Comparison of ENCODE assay signal across 13 mouse cellular contexts in the genomic region with DNA sequence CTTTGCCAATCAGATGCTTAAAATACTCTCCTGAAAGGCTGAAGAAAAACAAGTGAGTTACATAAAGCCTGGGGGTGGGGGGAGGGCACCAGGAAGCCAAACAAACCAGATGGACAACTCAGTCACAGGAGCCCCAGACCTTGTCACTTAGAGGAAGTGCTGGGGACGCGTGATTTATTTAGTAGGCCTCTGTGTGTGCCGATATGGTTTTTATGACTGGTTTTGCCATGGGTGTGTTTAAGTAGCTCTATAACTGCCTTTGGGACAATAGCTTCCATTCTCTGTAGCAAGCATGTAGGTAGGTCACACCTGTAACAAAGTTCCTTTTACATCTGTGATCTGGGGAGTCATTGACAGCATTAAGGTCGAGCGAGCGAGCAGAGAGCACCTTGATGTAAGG.
DNase-seq lines count a peak whose midpoint lies in the region; ATAC-seq and TF ChIP-seq lines count a peak whose summit lies in the region.
"Had no signal": no experiment of that assay in that cellular context is flagged by ENCODE, and none has a peak within 500 bp of the region (broad histone marks: within the 10 kb centered on the region; RNA-seq: fewer than 3 reads in every experiment).

No protein-coding gene starts in this region.

- H3K27me3 ChIP-seq in lung, embryonic 15.5 days = no peaks in the 10 kb centered on the region
- no peaks in the 10 kb centered on the region for H3K27me3 ChIP-seq in intestine, embryonic 15.5 days (replicated peaks)
- H3K27me3 ChIP-seq in small intestine, adult 2 months (ENCODE audit: control insufficient read depth, insufficient read depth, low read length) = no peaks in the 10 kb centered on the region
- H3K27me3 ChIP-seq: limb, embryonic 12.5 days; midbrain, embryonic 12.5 days; neural tube, embryonic 13.5 days had no signal

- H3K4me2 ChIP-seq in lung, embryonic 15.5 days = no peak overlapping the region
- no peak overlapping the region for H3K4me2 ChIP-seq in intestine, embryonic 15.5 days (replicated peaks)
- H3K4me2 ChIP-seq: limb, embryonic 12.5 days; midbrain, embryonic 12.5 days; neural tube, embryonic 13.5 days had no signal

- 56% methylated on average over 6 of the region's 6 CpGs for whole genome bisulfite sequencing in lung, embryonic 15.5 days
- WGBS in intestine, embryonic 15.5 days = 56% methylated on average over 6 of the region's 6 CpGs
- WGBS in small intestine, adult 2 months = 30% methylated on average over 6 of the region's 6 CpGs

- no peak for TF ChIP-seq POLR2A in bone marrow macrophage, adult 2 months (IDR thresholded peaks at IDR 0.05; ENCODE audit: borderline replicate concordance, low read depth, low read length)
- no peak for TF ChIP-seq POLR2A in small intestine, adult 2 months (IDR thresholded peaks at IDR 0.05; ENCODE audit: low read depth, low read length)

- peaks cover 32% of the 10 kb centered on the region for H3K4me1 ChIP-seq in lung, embryonic 15.5 days
- H3K4me1 ChIP-seq in bone marrow macrophage, adult 2 months (ENCODE audit: control insufficient read depth, insufficient read depth, low read length) = peaks cover 72% of the 10 kb centered on the region
- 0 out of 2 replicates have a peak, but pooled peaks cover 11% of the 10 kb centered on the region for H3K4me1 ChIP-seq in intestine, embryonic 15.5 days (replicated peaks)
- peaks cover 51% of the 10 kb centered on the region for H3K4me1 ChIP-seq in small intestine, adult 2 months (ENCODE audit: control insufficient read depth, insufficient read depth, insufficient read length, low read length)
- H3K4me1 ChIP-seq: midbrain, embryonic 12.5 days had no signal

- H3K9me3 ChIP-seq in lung, embryonic 15.5 days = no peaks in the 10 kb centered on the region
- no peaks in the 10 kb centered on the region for H3K9me3 ChIP-seq in intestine, embryonic 15.5 days
- H3K9me3 ChIP-seq: limb, embryonic 12.5 days; midbrain, embryonic 12.5 days; neural tube, embryonic 13.5 days had no signal

- no peak overlapping the region for H3K9ac ChIP-seq in lung, embryonic 15.5 days
- H3K9ac ChIP-seq in intestine, embryonic 15.5 days = no peak overlapping the region
- H3K9ac ChIP-seq: limb, embryonic 12.5 days; midbrain, embryonic 12.5 days; neural tube, embryonic 13.5 days had no signal

- no peak for TF ChIP-seq CTCF in bone marrow macrophage, adult 2 months (IDR thresholded peaks at IDR 0.05; ENCODE audit: low read depth, low read length)
- TF ChIP-seq CTCF in small intestine, adult 2 months (IDR thresholded peaks at IDR 0.05; ENCODE audit: extremely low read depth, insufficient read length, insufficient replicate concordance, low read depth, low read length) = no peak

- no peak overlapping the region for H3K4me3 ChIP-seq in lung, embryonic 15.5 days
- no peak overlapping the region for H3K4me3 ChIP-seq in bone marrow macrophage, adult 2 months (ENCODE audit: insufficient read depth, low read length)
- no peak overlapping the region for H3K4me3 ChIP-seq in intestine, embryonic 15.5 days (replicated peaks)
- no peak overlapping the region for H3K4me3 ChIP-seq in small intestine, adult 2 months (ENCODE audit: low read depth, low read length)
- H3K4me3 ChIP-seq: limb, embryonic 12.5 days; midbrain, embryonic 12.5 days; neural tube, embryonic 13.5 days had no signal

- intact Hi-C loops in left cerebral cortex, postnatal 25 days (cut with DNase I) = loop anchor here (10.0 kb wide), 1 partner anchor 86 kb away; no protein-coding TSS in a partner anchor

- H3K27ac ChIP-seq in lung, embryonic 15.5 days = peak overlapping the region; percentile 44
- peak overlapping the region; percentile 99 for H3K27ac ChIP-seq in bone marrow macrophage, adult 2 months (ENCODE audit: insufficient read depth, low read depth, low read length)
- H3K27ac ChIP-seq in intestine, embryonic 15.5 days = peak overlapping the region; percentile 69
- H3K27ac ChIP-seq in small intestine, adult 2 months (ENCODE audit: insufficient read depth, low read depth, low read length) = peak overlapping the region; percentile 100
- H3K27ac ChIP-seq: limb, embryonic 12.5 days; midbrain, embryonic 12.5 days; neural tube, embryonic 13.5 days had no signal

- H3K36me3 ChIP-seq in lung, embryonic 15.5 days = peaks cover 10% of the 10 kb centered on the region; the same call in 1 of the 2 replicates
- 0 out of 2 replicates have a peak, but pooled peaks cover 9% of the 10 kb centered on the region for H3K36me3 ChIP-seq in intestine, embryonic 15.5 days
- H3K36me3 ChIP-seq in small intestine, adult 2 months (ENCODE audit: control insufficient read depth, insufficient read depth, low read length) = peaks cover 20% of the 10 kb centered on the region

- no peak for DNase-seq in lung, postnatal 14 days
- DNase-seq in left cerebral cortex, postnatal 25 days (ENCODE audit: low spot score in 2 of 2) = no peak
- no peak for DNase-seq in cerebellum, postnatal 14 days
- DNase-seq: cerebellum, postnatal 10 days; heart, postnatal 4 days; right cerebral cortex, adult 18-20 months had no signal

- no peak for ATAC-seq in lung, embryonic 15.5 days (ENCODE audit: borderline replicate concordance, extremely low read depth, low FRiP score, low TSS enrichment)
- ATAC-seq in intestine, embryonic 15.5 days = peak; percentile 86

Comparison
In these comparisons a context has a peak if more than half of its experiments do, and no peak if none do; other contexts are left out.
1. H3K27ac ChIP-seq: peak in every context shown above with its lines; median percentile 100 in small intestine, adult 2 months; 99 in bone marrow macrophage, adult 2 months; 69 in intestine, embryonic 15.5 days; 44 in lung, embryonic 15.5 days.